Mouse (Mus musculus) forebrain, embryonic 11.5 days (tissue): ENCODE results near the gene Mybbp1a. TPM values are rescaled to one million over a fixed set of nuclear protein-coding genes. Genes with fewer than 3 reads are reported as not detected.

Experiments used
- ATAC-seq: fragments of 200-750 bp; cut with Nextera tagmentation; replicated peaks from 2 replicates; pipeline ENCODE4 v1.8.0; 2017; ENCODE audit warnings: moderate TSS enrichment; ENCODE audit not compliant: low FRiP score
- DNase-seq: peaks from one replicate; pipeline ENCODE4 v3.0.0-alpha.2; 2017; ENCODE audit warnings: low spot score
- H3K27ac ChIP-seq: fragments of 300-500 bp; sonication (generic); 2 replicates; pipeline ENCODE4 v1.5.1; 2014; ENCODE audit warnings: low read depth, low read length
- H3K27me3 ChIP-seq: fragments of 300-500 bp; sonication (generic); 2 replicates; pipeline ENCODE4 v1.6.1; 2014; ENCODE audit warnings: mild to moderate bottlenecking, low read length, mixed read lengths; ENCODE audit not compliant: control insufficient read depth, insufficient read depth
- H3K36me3 ChIP-seq: fragments of 300-500 bp; sonication (generic); 2 replicates; pipeline ENCODE4 v1.6.1; 2014; ENCODE audit warnings: mild to moderate bottlenecking, low read length, moderate library complexity, mixed read lengths; ENCODE audit not compliant: control insufficient read depth, insufficient read depth
- H3K4me1 ChIP-seq: fragments of 300-500 bp; sonication (generic); replicated peaks from 2 replicates; pipeline ENCODE4 v1.6.1; 2014; ENCODE audit warnings: low read length, mixed read lengths; ENCODE audit not compliant: control insufficient read depth, insufficient read depth
- H3K4me2 ChIP-seq: fragments of 300-500 bp; sonication (generic); 2 replicates; pipeline ENCODE4 v1.6.1; 2014; ENCODE audit warnings: low read depth, mild to moderate bottlenecking, low read length, moderate library complexity, mixed read lengths; ENCODE audit not compliant: severe bottlenecking
- H3K4me3 ChIP-seq: fragments of 300-500 bp; sonication (generic); 2 replicates; pipeline ENCODE4 v1.5.1; 2014; ENCODE audit warnings: low read depth, low read length
- H3K9ac ChIP-seq: fragments of 300-500 bp; sonication (generic); 2 replicates; pipeline ENCODE4 v1.6.1; 2014; ENCODE audit warnings: low read length
- H3K9me3 ChIP-seq: fragments of 300-500 bp; sonication (generic); 2 replicates; pipeline ENCODE4 v1.6.1; 2016; ENCODE audit warnings: low read length, mixed read lengths; ENCODE audit not compliant: control insufficient read depth
- WGBS: fragments of 180-500 bp; shearing (Covaris S2); extraction: QIAGEN DNeasy Blood & Tissue Kit; methylation state at CpG from one replicate; pipeline ENCODE4 v1.1.7; 2014; 5-methylcytosine and 5-hydroxymethylcytosine counted together
- polyA plus RNA-seq: library from polyadenylated mRNA; unstranded; fragments of >200 nt; fragmentation: Nextera tagmentation; extraction: Ambion mirVana; gene quantifications from 2 replicates; pipeline ENCODE4 v1.2.1, GENCODE M21; 2014

The Mybbp1a gene
- polyA plus RNA-seq, 1 experiment from 2014 or later, result 166 TPM

- H3K9ac ChIP-seq, result no peak overlapping the region
- ATAC-seq (no peak), DNase-seq (no peak)
- no peaks in the 10 kb centered on the region for H3K9me3 ChIP-seq
- H3K27me3 ChIP-seq, result no peaks in the 10 kb centered on the region
- H3K36me3 ChIP-seq, result no peaks in the 10 kb centered on the region
- no peak overlapping the region for H3K4me2 ChIP-seq
- 90% methylated on average over 12 of the region's 12 CpGs for WGBS
- no peak overlapping the region for H3K27ac ChIP-seq
- no peak overlapping the region for H3K4me3 ChIP-seq
- H3K4me1 ChIP-seq, result no peaks in the 10 kb centered on the region
Observed at GRCm38 (mm10) chr11:72401068-72401467, 40.1 kb upstream of the Mybbp1a start.

GRCm38 (mm10) chr11:72402017-72402416, 39.1 kb upstream of the Mybbp1a start:
- H3K4me2 ChIP-seq, result no peak overlapping the region
- DNase-seq, result no peak
- no peaks in the 10 kb centered on the region for H3K9me3 ChIP-seq
- no peak overlapping the region for H3K9ac ChIP-seq
- H3K4me1 ChIP-seq, result no peaks in the 10 kb centered on the region
- ATAC-seq, result no peak
- no peaks in the 10 kb centered on the region for H3K36me3 ChIP-seq
- no peaks in the 10 kb centered on the region for H3K27me3 ChIP-seq
- no peak overlapping the region for H3K4me3 ChIP-seq
- H3K27ac ChIP-seq, result no peak overlapping the region
- WGBS, result 77% methylated on average over 5 of the region's 5 CpGs

GRCm38 (mm10) chr11:72402969-72403368, 38.2 kb upstream of the Mybbp1a start:
- no peak for ATAC-seq
- H3K9ac ChIP-seq, result no peak overlapping the region
- H3K4me1 ChIP-seq, result no peaks in the 10 kb centered on the region; the same call in 1 of the 2 replicates
- H3K27me3 ChIP-seq, result no peaks in the 10 kb centered on the region
- WGBS, result 87% methylated on average over 12 of the region's 12 CpGs
- no peaks in the 10 kb centered on the region for H3K9me3 ChIP-seq
- no peak overlapping the region for H3K4me2 ChIP-seq
- no peak for DNase-seq
- H3K4me3 ChIP-seq, result no peak overlapping the region
- no peak overlapping the region for H3K27ac ChIP-seq
- H3K36me3 ChIP-seq, result no peaks in the 10 kb centered on the region

- DNase-seq (no peak), ATAC-seq (no peak)
- H3K9ac ChIP-seq, result no peak overlapping the region
- no peak overlapping the region for H3K27ac ChIP-seq
- no peak overlapping the region for H3K4me2 ChIP-seq
- no peak overlapping the region for H3K4me3 ChIP-seq
- WGBS, result 67% methylated on average over 4 of the region's 4 CpGs
- H3K36me3 ChIP-seq, result no peaks in the 10 kb centered on the region
- H3K9me3 ChIP-seq, result no peaks in the 10 kb centered on the region
- no peaks in the 10 kb centered on the region; the same call in 1 of the 2 replicates for H3K27me3 ChIP-seq
- H3K4me1 ChIP-seq, result peaks cover 3% of the 10 kb centered on the region; the same call in 1 of the 2 replicates
Observed at GRCm38 (mm10) chr11:72405532-72405931, 35.6 kb upstream of the Mybbp1a start.

GRCm38 (mm10) chr11:72406079-72406675, 35.0 kb upstream of the Mybbp1a start:
- ATAC-seq, result no peak
- no peak overlapping the region for H3K4me3 ChIP-seq
- no peak overlapping the region for H3K4me2 ChIP-seq
- H3K27ac ChIP-seq, result no peak overlapping the region
- no peak for DNase-seq
- no peak overlapping the region for H3K9ac ChIP-seq
- no peaks in the 10 kb centered on the region for H3K9me3 ChIP-seq
- WGBS, result 64% methylated on average over 8 of the region's 8 CpGs
- H3K36me3 ChIP-seq, result no peaks in the 10 kb centered on the region
- no peaks in the 10 kb centered on the region; the same call in 1 of the 2 replicates for H3K27me3 ChIP-seq
- H3K4me1 ChIP-seq, result peaks cover 4% of the 10 kb centered on the region; the same call in 1 of the 2 replicates

- no peaks in the 10 kb centered on the region; the same call in 1 of the 2 replicates for H3K27me3 ChIP-seq
- H3K4me2 ChIP-seq, result no peak overlapping the region
- H3K9ac ChIP-seq, result no peak overlapping the region
- H3K9me3 ChIP-seq, result no peaks in the 10 kb centered on the region
- ATAC-seq (no peak), DNase-seq (no peak)
- no peaks in the 10 kb centered on the region for H3K36me3 ChIP-seq
- peaks cover 4% of the 10 kb centered on the region; the same call in 1 of the 2 replicates for H3K4me1 ChIP-seq
- no peak overlapping the region for H3K4me3 ChIP-seq
- H3K27ac ChIP-seq, result no peak overlapping the region
- WGBS, result 23% methylated on average over 3 of the region's 3 CpGs
Observed at GRCm38 (mm10) chr11:72407081-72407480, 34.1 kb upstream of the Mybbp1a start.

GRCm38 (mm10) chr11:72407574-72407973, 33.6 kb upstream of the Mybbp1a start:
- peaks cover 4% of the 10 kb centered on the region; the same call in 1 of the 2 replicates for H3K4me1 ChIP-seq
- WGBS, result 18% methylated on average over 7 of the region's 7 CpGs
- H3K9ac ChIP-seq, result no peak overlapping the region
- DNase-seq (no peak), ATAC-seq (no peak)
- H3K4me2 ChIP-seq, result no peak overlapping the region
- no peaks in the 10 kb centered on the region; the same call in 1 of the 2 replicates for H3K27me3 ChIP-seq
- no peak overlapping the region for H3K27ac ChIP-seq
- H3K4me3 ChIP-seq, result no peak overlapping the region
- no peaks in the 10 kb centered on the region for H3K9me3 ChIP-seq
- H3K36me3 ChIP-seq, result no peaks in the 10 kb centered on the region

- no peak overlapping the region for H3K4me2 ChIP-seq
- DNase-seq (no peak), ATAC-seq (no peak)
- no peak overlapping the region for H3K9ac ChIP-seq
- H3K9me3 ChIP-seq, result no peaks in the 10 kb centered on the region
- peaks cover 4% of the 10 kb centered on the region; the same call in 1 of the 2 replicates for H3K4me1 ChIP-seq
- 52% methylated on average over 9 of the region's 9 CpGs for WGBS
- no peaks in the 10 kb centered on the region; the same call in 1 of the 2 replicates for H3K27me3 ChIP-seq
- H3K36me3 ChIP-seq, result no peaks in the 10 kb centered on the region
- no peak overlapping the region for H3K4me3 ChIP-seq
- no peak overlapping the region for H3K27ac ChIP-seq
Observed at GRCm38 (mm10) chr11:72408451-72409170, 32.5 kb upstream of the Mybbp1a start.
